Mouse (Mus musculus): Measurements from ENCODE around the gene Dgcr2. TPM values are rescaled to one million over a fixed set of nuclear protein-coding genes. Genes with fewer than 3 reads are reported as not detected.

The Dgcr2 gene
- total RNA-seq, 2 experiments from 2014 or later = 32.7 to 55.7 TPM

- peak; percentile 43; the same call in 1 of the 2 replicates for ATAC-seq (replicated peaks; ENCODE audit: low FRiP score, low TSS enrichment, poor library complexity, severe bottlenecking)
Measured at GRCm38 (mm10) chr16:17914307-17915249, 16.2 kb upstream of the Dgcr2 start, which contains the start of gene Gsc2. TSS of gene Gsc2 (minus strand) at chr16:17915059.

DNA sequence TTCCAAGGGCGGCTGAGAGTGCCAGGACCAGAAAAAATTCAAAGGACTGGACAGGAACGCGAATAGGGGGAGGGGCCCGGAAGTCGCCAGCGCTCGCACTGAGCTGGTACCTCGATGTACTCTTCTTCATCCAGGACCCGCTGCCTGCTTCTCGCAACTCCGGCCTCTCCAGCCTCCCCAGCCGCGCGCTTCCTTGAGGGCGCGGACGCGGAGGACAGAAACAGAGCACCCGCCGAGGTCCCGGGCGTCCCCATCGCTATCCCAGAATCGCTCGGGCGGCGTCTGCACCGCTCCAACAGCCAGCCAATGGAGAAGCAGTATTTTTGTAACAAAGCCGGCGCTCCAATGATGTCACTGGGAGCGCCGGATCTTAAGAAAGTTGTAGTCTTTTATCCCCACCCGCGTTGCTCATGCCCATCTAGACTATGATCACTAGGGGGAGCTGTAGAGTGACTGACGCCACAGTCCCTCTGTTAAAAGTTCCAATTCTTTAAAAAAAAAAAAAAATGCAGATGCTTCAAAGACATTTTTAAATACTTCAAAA, 12.8 kb upstream of the Dgcr2 start, which contains the start of gene Ess2:
Gene Ess2, minus strand, starts transcription at position 297 of the 544 bp plus-strand sequence.
- peak; percentile 96 for ATAC-seq (replicated peaks; ENCODE audit: low FRiP score, low TSS enrichment, poor library complexity, severe bottlenecking)

- ATAC-seq (replicated peaks; ENCODE audit: low FRiP score, low TSS enrichment, poor library complexity, severe bottlenecking) = no peak
Measured at GRCm38 (mm10) chr16:17896091-17896490, 2.3 kb downstream of the Dgcr2 start.

GRCm38 (mm10) chr16:17893923-17894322, 4.4 kb downstream of the Dgcr2 start, which contains the start of gene Tssk1:
TSS of gene Tssk1 (plus strand) at chr16:17894223.
- no peak for ATAC-seq (replicated peaks; ENCODE audit: low FRiP score, low TSS enrichment, poor library complexity, severe bottlenecking)

- ATAC-seq (replicated peaks; ENCODE audit: low FRiP score, low TSS enrichment, poor library complexity, severe bottlenecking) = no peak
Measured at GRCm38 (mm10) chr16:17892606-17893005, 5.8 kb downstream of the Dgcr2 start.

DNA sequence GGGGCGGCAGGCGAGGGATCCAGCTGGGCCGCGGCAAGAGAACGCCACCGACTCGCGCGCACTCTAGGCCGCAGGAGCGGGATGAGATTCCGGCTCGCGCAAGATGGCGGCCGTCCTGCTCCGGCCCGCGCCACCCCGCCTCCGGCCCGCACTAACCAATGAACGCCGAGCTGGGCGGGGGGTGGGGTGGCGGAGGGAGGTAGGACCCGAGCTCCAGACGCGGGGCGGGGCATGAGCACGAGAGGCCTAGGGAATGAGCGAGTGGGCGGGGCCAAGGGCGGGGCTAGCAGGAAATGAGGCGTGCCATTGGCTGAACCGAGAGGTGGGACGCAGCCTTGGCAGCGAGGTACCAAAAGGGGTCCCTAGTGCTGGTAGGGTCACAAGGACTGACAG, 6.8 kb downstream of the Dgcr2 start, which contains the start of gene Gm20518:
Gene Gm20518, minus strand, starts transcription at position 105 of the 393 bp plus-strand sequence.
- ATAC-seq (replicated peaks; ENCODE audit: low FRiP score, low TSS enrichment, poor library complexity, severe bottlenecking) = peak; percentile 83

GRCm38 (mm10) chr16:17890917-17891566, 7.3 kb downstream of the Dgcr2 start:
- peak; percentile 75 for ATAC-seq (replicated peaks; ENCODE audit: low FRiP score, low TSS enrichment, poor library complexity, severe bottlenecking)

DNA sequence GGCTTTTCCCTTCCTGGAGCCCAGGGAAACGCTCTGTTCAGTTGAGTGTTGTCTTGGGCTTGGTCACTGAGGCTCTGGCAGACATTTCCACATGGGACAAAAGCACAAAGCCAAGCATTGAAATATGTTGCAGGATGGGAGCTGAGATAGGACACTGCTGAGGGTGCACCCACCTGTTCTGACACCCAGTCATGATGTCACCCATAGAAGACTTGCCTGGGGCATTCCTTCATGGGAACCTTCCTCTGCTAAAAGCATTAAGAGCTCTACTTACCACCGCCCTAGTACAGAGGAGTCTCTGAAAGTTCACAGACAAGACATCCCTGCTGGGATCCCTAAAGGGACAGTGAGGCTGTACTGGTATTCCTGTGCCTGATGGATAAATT, 8.0 kb downstream of the Dgcr2 start:
- peak; percentile 9 for ATAC-seq (replicated peaks; ENCODE audit: low FRiP score, low TSS enrichment, poor library complexity, severe bottlenecking)

GRCm38 (mm10) chr16:17889689-17890341, 8.5 kb downstream of the Dgcr2 start:
- no peak for ATAC-seq (replicated peaks; ENCODE audit: low FRiP score, low TSS enrichment, poor library complexity, severe bottlenecking)

DNA sequence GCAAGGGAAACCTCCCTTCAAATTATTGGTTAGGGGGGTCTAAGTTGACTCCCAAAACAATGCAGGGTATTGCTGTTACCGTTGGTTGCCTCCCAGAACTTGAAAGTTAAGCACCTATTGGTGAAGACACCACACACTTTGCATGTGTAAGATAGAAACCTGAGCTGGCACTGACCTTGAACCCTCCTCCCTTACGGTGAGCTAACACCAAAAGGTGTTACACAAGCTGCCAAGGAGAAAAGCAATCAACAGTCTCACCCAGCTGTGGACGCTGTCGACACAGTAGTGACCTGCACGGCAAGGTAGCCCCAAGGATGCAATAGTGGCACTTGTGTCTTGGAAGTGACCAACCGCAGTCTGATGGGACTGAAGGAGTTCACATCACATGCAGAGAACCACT, 14.2 kb downstream of the Dgcr2 start:
- no peak for ATAC-seq (replicated peaks; ENCODE audit: low FRiP score, low TSS enrichment, poor library complexity, severe bottlenecking)

GRCm38 (mm10) chr16:17882196-17882595, 16.2 kb downstream of the Dgcr2 start:
- no peak for ATAC-seq (replicated peaks; ENCODE audit: low FRiP score, low TSS enrichment, poor library complexity, severe bottlenecking)

DNA sequence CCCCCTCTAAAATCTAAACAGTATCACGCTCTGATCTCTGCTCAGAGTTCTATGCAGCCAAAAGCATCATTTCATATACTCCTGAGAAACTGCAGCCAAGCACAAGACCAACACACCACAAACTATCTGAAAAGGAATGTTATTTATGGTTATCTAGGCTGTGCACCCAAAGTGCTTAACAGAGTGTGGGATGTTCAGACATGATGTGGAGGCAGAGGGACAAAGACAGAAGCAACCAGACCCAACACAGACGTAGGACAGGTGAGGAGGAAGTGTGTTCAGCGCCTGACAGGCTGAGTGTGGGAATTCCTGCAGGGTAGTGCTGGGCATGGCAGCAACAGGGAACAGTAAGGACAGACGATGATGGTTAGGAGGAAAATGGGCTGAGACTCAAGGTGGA, 18.8 kb downstream of the Dgcr2 start:
- no peak for ATAC-seq (replicated peaks; ENCODE audit: low FRiP score, low TSS enrichment, poor library complexity, severe bottlenecking)

- ATAC-seq (replicated peaks; ENCODE audit: low FRiP score, low TSS enrichment, poor library complexity, severe bottlenecking) = no peak
Measured at GRCm38 (mm10) chr16:17876096-17876495, 22.3 kb downstream of the Dgcr2 start.

GRCm38 (mm10) chr16:17875174-17875573, 23.2 kb downstream of the Dgcr2 start:
- ATAC-seq (replicated peaks; ENCODE audit: low FRiP score, low TSS enrichment, poor library complexity, severe bottlenecking) = no peak

GRCm38 (mm10) chr16:17872995-17873394, 25.4 kb downstream of the Dgcr2 start:
- ATAC-seq (replicated peaks; ENCODE audit: low FRiP score, low TSS enrichment, poor library complexity, severe bottlenecking) = peak; percentile 42

DNA sequence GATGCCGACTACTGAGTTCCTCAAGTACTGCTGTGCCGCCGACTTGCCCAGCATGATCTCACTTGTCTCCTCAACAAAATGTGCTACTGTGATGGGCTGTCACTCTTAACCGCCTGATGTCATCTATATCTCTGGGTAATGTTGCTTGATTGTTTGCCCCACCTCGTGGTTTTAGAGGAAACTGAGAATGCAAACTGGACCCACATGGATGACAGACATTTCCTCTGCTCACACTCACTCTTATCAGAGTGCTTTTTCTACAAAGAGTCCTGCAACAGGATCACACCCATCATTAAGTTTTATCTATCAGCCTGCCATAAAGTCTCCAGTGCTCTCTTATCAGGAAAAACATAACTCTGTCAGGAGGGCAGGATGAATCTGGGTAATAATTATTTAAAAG, 27.1 kb downstream of the Dgcr2 start:
- ATAC-seq (replicated peaks; ENCODE audit: low FRiP score, low TSS enrichment, poor library complexity, severe bottlenecking) = peak; percentile 82

DNA sequence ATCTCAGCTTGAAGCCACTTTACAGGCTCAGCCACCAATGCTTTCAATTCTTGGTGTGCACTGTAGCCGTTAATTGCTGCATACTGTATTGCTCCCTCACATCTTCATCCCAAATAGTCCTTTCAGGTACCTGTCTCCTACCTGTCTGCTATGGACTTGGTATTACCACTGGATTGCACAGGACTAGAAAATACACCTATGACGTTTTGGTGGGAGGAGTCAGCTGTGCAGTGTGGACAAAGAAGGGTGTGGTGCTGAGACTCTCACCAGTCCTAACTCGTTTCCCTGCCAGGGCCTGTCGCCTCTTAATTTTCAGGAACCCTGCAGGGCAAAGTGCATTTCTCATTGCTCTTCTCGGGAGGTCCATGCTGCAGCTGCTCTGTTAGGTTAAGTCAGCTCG, 32.6 kb downstream of the Dgcr2 start:
- no peak for ATAC-seq (replicated peaks; ENCODE audit: low FRiP score, low TSS enrichment, poor library complexity, severe bottlenecking)

- no peak for ATAC-seq (replicated peaks; ENCODE audit: low FRiP score, low TSS enrichment, poor library complexity, severe bottlenecking)
Measured at GRCm38 (mm10) chr16:17865293-17865692, 33.1 kb downstream of the Dgcr2 start.

DNA sequence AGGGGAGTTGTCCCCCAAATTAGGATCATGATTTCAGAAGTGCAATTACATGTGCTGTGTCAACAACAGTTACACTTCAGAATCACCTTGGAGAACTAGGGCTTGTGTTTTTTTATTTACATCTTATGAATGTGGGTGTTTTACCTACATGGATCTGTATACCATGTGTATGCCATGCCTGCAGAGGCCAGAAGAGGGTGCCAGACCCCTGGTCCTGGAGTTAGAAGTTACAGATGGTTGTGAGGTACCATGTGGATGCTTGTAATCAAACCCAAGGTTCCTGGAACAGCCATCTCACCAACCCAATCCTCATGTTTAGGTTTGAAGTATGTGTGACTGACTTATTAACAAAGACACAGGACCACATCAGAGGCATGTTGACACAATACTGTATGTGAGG, 39.8 kb downstream of the Dgcr2 start:
- peak; percentile 83 for ATAC-seq (replicated peaks; ENCODE audit: low FRiP score, low TSS enrichment, poor library complexity, severe bottlenecking)

DNA sequence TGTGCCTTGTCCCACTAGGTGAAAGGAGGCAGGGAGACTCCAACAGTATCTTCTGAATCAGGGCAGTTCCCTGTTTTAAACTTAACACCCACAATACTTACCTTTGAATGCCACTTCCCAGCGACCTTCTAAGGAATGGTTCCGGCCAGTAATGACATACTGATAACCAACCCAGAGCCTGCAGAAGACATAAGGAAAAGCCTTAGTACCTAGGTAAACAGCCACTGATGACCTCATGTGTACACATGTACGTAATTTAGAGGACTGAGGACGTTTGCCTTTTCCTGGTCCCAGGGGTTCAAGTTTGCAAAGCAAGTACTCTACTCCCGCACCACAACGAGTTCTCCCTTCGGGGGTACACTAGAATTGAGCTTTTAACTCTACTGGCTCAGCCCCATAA, 41.2 kb downstream of the Dgcr2 start:
- no peak for ATAC-seq (replicated peaks; ENCODE audit: low FRiP score, low TSS enrichment, poor library complexity, severe bottlenecking)
